Mouse (Mus musculus) testis, adult 2 months (tissue): ENCODE measurements at regions not wholly inside any gene's neighbourhood (a gene's known extent, or its start where the extent isn't known, plus 50 kb on each side); places are given as distances from the start of the nearest gene placed in this dataset.

ENCODE experiments used
- CTCF ChIP-seq: fragments of 200-500 bp; IDR thresholded peaks from 2 replicates; pipeline ENCODE4 v1.5.1; 2012; ENCODE audit warnings: low read depth, mild to moderate bottlenecking, inconsistent platforms, low read length, moderate library complexity; ENCODE audit not compliant: control insufficient read depth, insufficient read depth, insufficient replicate concordance
- POLR2A ChIP-seq: fragments of 200-500 bp; IDR thresholded peaks from 2 replicates; pipeline ENCODE4 v1.6.1; 2012; ENCODE audit warnings: low read depth, mild to moderate bottlenecking, inconsistent platforms, low read length, moderate library complexity; ENCODE audit not compliant: control insufficient read depth

DNA sequence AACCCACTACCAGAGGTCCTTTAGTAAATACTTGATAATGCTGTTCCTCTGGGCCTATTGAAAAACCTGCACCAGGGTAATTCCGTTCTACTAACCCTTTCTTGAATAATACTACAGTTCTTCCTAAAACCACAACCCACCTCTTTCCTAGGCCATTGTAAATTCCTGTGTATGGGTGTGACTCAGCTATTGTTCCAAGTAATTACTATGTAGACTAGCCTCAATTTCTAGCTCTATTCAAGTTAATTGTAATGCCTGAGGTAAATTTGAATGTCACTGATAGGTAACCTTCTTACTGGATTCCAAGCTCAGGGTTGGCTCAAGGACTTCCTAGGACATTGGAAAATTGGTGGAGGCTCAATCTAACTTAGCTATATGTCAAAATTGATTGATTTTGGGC is 185.1 kb upstream of the Slc5a7 start:
- TF ChIP-seq CTCF (no peak), POLR2A (no peak)
